Mouse (Mus musculus) retina, embryonic 14.5 days (tissue): ENCODE measurements at regions not wholly inside any gene's neighbourhood (a gene's known extent, or its start where the extent isn't known, plus 50 kb on each side); places are given as distances from the start of the nearest gene placed in this dataset.

Experiments
- DNase-seq: peaks from one replicate; pipeline ENCODE4 v3.0.0-alpha.2; 2015; ENCODE audit warnings: low spot score

GRCm38 (mm10) chr6:47354515-47354914 is 98.7 kb upstream of the Cul1 start:
- no peak for DNase-seq

- DNase-seq, result no peak
Observed at GRCm38 (mm10) chr6:47355500-47355899, 97.7 kb upstream of the Cul1 start.

- DNase-seq, result no peak
Observed at GRCm38 (mm10) chr6:47356500-47356899, 96.7 kb upstream of the Cul1 start.

GRCm38 (mm10) chr6:47358686-47359085 is 94.5 kb upstream of the Cul1 start:
- peak; percentile 71 for DNase-seq

GRCm38 (mm10) chr6:47364002-47364401 is 89.2 kb upstream of the Cul1 start:
- DNase-seq, result no peak

- peak; percentile 36 for DNase-seq
Observed at GRCm38 (mm10) chr6:47364556-47364955, 88.6 kb upstream of the Cul1 start.

- DNase-seq, result peak; percentile 46
Observed at GRCm38 (mm10) chr6:47365651-47366645, 87.2 kb upstream of the Cul1 start.

GRCm38 (mm10) chr6:47367461-47367860 is 85.7 kb upstream of the Cul1 start:
- DNase-seq, result peak; percentile 25

GRCm38 (mm10) chr6:47375705-47376104 is 77.5 kb upstream of the Cul1 start:
- no peak for DNase-seq

GRCm38 (mm10) chr6:47381451-47381850 is 71.7 kb upstream of the Cul1 start:
- no peak for DNase-seq

GRCm38 (mm10) chr6:47386550-47386949 is 66.6 kb upstream of the Cul1 start:
- DNase-seq, result no peak

- DNase-seq, result no peak
Observed at GRCm38 (mm10) chr6:47389908-47390307, 63.3 kb upstream of the Cul1 start.

GRCm38 (mm10) chr6:47390436-47391002 is 62.7 kb upstream of the Cul1 start:
- no peak for DNase-seq

GRCm38 (mm10) chr6:47391014-47391802 is 62.0 kb upstream of the Cul1 start:
- DNase-seq, result no peak

- DNase-seq, result peak; percentile 58
Observed at GRCm38 (mm10) chr6:47395465-47396337, 57.5 kb upstream of the Cul1 start.
